Mouse (Mus musculus): Measurements from ENCODE around the gene Diexf.

The Diexf gene

DNA sequence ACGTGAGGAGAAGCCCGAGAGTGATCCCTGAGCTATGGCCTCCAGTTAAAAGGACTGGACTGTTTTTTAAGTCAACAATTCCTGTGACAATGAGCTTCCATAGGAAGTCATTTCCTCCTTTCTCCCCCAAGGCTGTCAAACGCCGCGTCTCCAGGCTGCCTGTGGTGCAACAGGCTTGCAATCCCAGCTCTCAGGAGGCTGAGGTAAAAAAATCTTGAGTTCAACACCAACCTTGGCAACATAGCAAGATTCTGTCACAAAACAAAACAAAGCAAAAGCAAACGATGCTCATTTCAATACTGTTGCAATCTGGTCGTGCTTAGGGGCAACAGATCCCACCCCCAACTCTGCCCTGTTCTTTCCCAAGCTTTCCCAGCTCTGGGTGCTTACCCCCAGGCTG is 8.0 kb upstream of the Diexf start:
- DNase-seq = no peak

GRCm38 (mm10) chr1:193133726-193134125 is 3.7 kb upstream of the Diexf start:
- DNase-seq = no peak

- no peak for DNase-seq
Observed at GRCm38 (mm10) chr1:193132385-193132784, 2.3 kb upstream of the Diexf start.

- no peak for DNase-seq
Observed at GRCm38 (mm10) chr1:193131311-193131948, 1.4 kb upstream of the Diexf start.

GRCm38 (mm10) chr1:193130839-193131238 is 767 bp upstream of the Diexf start:
- no peak for DNase-seq

DNA sequence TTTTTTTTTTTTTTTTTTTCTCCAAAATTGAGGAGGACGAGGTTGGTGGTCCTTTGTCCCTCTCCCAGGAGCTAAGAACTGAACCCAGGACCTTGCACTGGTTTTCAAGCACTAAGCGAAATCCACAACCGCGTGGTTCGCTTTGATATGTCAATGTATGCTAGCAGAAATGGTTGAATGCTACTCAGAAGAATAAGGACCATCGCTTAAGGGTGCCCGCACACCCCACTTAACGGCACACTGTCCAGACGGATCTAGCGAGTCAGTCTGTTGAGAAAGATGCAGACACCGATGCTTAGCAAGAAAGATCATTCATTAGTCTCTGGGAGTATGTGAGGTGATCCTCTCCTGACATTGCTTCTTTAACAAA is 369 bp upstream of the Diexf start:
- no peak for DNase-seq

- DNase-seq = no peak
Observed at GRCm38 (mm10) chr1:193129321-193129720, 751 bp downstream of the Diexf start.

DNA sequence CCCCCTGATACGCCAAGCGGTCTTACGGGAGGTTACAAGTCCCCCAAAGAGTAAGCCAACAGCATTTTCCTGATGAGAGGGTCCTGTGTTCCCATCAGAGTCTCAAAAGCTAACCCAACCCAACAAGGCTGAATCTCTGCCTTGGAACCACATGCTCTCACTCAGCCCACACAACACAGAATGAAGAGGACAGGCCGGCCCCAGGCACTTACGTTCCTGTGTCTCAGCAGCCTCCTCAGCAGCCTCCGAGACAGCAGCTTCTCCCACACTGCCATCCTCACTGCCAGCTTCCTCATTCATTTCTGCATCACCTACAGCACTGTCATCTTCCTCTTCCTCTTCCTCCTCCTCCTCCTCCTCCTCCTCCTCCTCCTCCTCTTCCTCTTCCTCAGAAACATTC is 2.0 kb downstream of the Diexf start:
- DNase-seq = no peak

DNA sequence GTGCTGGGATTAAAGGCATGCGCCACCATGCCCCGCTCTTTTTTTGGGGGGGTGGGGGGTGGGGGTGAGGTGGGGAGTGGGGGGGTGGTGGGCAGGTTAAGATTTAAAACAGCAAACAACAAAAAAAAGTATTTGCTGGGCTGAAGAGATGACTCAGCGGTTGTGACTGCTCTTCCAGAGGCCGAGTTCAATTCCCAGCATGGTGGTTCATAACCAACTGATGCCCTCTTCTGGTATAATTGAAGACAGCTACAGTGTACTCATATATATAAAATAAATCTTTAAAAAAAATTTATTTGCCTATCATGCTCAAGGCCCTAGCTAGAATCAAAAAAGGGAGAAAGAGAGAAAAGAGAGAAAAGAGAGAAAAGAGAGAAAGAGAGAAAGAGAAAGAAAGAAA is 4.2 kb downstream of the Diexf start:
- DNase-seq = no peak

- no peak for DNase-seq
Observed at GRCm38 (mm10) chr1:193123290-193123689, 6.8 kb downstream of the Diexf start.

DNA sequence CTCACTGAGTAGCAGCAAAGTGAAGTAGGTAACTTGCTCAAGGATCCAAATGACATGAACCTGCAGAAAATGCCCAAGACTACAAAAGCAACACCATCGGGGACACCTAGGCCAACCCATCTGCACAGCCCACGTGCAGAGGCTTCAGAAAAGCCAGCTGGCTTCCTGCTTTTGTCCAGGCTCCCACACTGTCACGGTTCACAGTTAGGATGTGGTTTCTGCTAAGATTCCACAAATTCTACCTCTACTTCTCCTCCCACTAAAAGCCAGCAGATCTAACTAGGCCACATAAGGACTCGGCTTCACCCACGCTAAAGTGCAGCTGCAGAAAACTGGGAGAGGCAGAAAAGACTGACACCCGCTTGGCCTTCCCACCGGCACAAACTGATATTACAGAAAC is 7.3 kb downstream of the Diexf start:
- no peak for DNase-seq

DNA sequence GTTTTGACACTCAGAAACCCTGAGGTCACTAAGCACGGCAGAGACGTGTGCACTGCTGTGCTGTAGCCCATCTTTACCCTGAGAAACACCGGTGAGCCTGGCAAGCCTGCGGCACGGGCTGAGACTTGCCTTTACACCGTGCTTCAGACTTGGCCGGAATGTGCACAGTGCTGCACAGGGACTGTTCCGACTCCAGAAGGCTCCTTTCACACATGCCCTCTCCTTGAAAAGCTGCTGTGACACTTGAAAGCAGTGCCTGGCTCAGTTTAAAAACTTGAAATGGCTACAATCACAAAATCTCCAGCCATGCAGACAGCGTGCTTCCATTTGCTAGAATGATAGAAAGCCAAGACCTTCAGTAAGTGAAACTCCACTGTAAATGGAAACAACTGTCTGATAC is 18.0 kb downstream of the Diexf start:
- DNase-seq = no peak

DNA sequence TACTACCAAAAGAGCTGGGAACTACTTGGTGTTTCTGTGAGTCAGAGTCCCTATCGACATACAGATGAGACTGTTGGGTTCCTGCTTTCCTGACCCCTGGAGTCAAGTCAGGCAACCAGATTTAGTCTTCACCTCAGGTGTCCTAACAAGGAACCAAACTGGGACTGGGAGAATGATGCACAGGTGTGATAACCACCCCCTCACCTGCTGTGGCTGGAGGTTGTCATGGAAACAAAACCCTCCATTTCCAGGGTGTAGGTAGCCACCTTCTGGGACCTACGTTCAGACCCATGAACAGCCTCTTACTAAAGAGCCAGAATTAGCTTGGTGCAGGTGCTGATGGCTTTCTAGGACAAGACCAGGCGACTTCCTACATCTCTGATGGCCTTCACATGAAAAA is 27.1 kb downstream of the Diexf start:
- DNase-seq = no peak

DNA sequence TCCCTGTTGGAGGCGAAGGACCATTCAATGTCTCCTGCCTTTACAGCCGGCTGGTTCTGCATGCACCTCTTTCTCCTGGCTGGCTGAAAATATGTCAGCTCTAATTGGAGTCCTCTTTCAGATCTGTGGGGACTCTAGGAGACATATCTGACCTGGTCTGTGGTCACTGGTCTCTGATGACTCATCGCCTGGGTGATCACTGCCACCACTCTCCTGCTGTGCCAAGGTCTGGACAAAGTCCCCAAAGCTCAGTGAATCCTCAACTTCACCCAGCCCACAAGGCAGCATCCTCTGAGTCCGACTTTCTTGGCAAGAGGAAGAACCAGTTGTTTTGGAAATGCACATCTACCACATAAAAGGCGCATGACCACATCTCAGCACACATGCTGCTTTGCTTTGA is 27.5 kb downstream of the Diexf start:
- DNase-seq = no peak

- DNase-seq = no peak
Observed at GRCm38 (mm10) chr1:193102029-193102428, 28.0 kb downstream of the Diexf start.

DNA sequence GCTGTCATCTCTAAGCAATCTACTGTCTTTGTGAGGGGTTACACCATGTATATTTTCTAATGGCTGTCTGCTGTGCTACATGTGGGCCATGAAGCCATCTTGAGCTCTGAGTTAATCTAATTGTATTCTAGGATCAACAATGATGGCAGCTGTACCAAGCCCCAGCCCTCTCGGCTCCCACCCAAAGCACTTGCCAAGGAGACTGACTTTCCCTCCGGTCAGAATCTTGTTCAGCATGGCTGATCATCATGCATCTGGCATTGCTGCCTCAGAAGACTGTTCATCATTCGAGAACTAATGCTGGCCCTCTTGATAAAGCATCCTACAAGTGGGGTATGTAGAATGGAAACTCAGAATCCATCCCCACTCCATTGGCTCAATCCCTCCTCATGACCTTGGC is 31.1 kb downstream of the Diexf start:
- DNase-seq = no peak

DNA sequence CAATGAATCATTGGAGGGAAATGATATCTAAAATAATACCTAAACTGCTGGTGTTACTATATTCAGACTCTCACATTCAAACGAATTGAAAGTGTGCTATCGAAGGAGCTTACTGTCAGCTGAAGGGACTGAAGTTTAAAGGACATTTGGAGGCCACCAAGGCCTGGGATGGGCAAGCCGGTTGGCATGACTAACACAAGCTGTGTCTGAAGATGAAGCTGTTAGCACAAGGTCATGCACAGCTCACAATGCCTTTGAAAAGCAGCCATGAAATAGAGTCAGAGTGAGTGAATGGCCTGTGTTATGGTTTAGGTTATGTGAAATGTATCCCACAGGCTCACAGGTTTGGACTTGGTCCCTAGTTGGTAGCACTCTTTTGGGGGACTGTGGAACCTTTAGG is 36.5 kb downstream of the Diexf start:
- DNase-seq = no peak

DNA sequence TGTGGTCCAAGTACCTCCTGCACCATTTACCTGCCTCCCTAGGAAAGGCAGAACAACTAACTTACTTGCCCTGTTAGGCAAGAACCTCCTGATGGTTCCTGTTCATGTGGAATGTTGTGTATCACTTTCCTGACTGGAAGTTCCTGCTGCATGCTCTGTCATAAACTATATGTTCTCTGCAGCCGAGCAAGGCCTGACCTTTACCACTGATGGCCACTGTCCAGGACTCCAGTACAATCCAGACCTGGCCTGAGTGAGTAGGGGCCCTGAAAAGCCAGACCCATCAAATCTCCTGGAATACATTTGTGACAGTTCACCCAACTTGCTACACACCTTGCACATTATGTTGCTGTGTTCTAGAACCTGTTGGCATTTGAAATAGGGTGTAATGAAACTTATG is 37.3 kb downstream of the Diexf start:
- DNase-seq = no peak

DNA sequence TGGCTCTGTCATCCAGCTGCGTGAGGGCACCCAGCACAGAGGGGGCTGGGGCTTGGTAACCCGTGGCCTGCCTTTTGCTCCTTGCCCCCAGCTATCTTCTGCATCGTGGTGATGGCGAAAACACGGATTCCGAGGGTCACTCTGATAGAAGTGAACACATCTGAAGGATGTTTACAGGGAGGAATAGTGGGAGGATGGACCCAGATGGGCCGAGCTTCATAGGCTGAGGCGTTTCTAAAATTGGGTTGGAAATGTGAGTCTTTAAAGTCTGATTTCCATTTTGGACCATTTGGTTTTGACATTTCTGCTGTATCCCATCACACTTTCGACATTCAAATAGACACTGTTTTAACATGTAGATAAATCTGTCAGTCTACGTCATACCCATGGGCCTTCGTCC is 39.2 kb downstream of the Diexf start:
- no peak for DNase-seq

- DNase-seq = no peak
Observed at GRCm38 (mm10) chr1:193090211-193090871, 39.7 kb downstream of the Diexf start.

GRCm38 (mm10) chr1:193089683-193090082 is 40.4 kb downstream of the Diexf start:
- DNase-seq = no peak

DNA sequence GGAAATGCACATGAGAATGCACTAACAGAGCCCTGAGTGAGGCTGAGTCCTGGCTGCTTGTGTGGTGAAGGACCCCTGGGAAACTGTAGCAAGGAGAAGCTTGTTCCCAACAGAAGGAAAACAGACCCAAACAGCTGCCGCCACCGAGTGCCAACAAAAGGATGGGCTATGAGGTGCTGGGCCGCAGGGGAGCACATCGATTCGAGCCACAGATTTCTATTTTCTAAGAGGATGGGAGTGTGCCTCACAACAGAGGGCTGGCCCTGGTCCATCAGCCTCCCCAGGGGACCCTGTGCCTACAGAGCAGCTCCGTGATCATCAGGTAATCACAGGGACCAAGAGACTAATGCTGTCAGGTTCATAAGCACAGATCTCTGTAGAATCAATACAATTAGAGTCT is 40.9 kb downstream of the Diexf start:
- no peak for DNase-seq

GRCm38 (mm10) chr1:193086842-193087476 is 43.1 kb downstream of the Diexf start:
- no peak for DNase-seq

- no peak for DNase-seq
Observed at GRCm38 (mm10) chr1:193086111-193086841, 43.8 kb downstream of the Diexf start.
